Mouse (Mus musculus) heart, postnatal 25 days (tissue): ENCODE results near the gene Akap12. TPM values are rescaled to one million over a fixed set of nuclear protein-coding genes. Genes with fewer than 3 reads are reported as not detected.
A peak's percentile ranks its signal among the peaks of the same experiment; 100 is the strongest.

Experiments used
- DNase-seq: peaks from one replicate; pipeline ENCODE4 v3.0.0; 2022; ENCODE audit warnings: low spot score
- intact Hi-C: fragments of 180-260 bp; cut with DNase I; formaldehyde crosslinking; loops from one replicate; pipeline ENCODE4 v1.15.1; 2025
- total RNA-seq, 2 experiments: library from RNA; stranded (reverse); gene quantifications; 2 replicates each; pipeline ENCODE4 v1.2.3; 2021

The Akap12 gene
- total RNA-seq, result 10 to 100 TPM; 23.7 to 25.3 TPM

GRCm38 (mm10) chr10:4266041-4266930, at the start of gene Akap12:
Akap12 (plus strand) TSS chr10:4266380.
- DNase-seq, result peak; percentile 12
- intact Hi-C loops, result loop anchor here (5.0 kb wide), 2 partner anchors 66 to 179 kb away; no protein-coding TSS in a partner anchor

- DNase-seq, result no peak
- intact Hi-C loops, result no loop called here
These were observed 35.4 kb upstream of the Akap12 start for GRCm38 (mm10) chr10:4230563-4231359.

DNA sequence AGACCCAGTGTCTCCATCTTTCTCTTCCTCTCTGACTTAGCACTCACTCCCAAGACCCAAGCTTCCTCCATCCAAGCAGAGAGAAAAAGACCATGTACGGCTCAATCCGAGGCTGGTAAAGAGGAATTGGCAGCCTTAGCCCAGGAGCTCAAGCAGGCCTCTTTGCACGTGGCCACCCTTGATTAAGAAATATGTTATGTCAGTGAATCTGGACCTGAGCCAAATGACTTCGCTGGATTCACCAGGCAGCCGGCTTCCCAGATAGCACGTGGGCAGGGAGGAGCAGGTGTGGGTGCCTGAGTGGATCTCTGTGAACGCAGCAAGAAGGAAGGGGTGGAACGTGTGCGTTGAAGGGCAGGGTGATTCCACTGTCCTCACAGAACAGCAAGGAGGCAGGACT, 33.1 kb upstream of the Akap12 start:
- intact Hi-C loops, result no loop called here
- no peak for DNase-seq

GRCm38 (mm10) chr10:4239794-4240574, 26.2 kb upstream of the Akap12 start:
- no peak for DNase-seq
- intact Hi-C loops, result no loop called here

GRCm38 (mm10) chr10:4243591-4244300, 22.4 kb upstream of the Akap12 start:
- DNase-seq, result no peak
- intact Hi-C loops, result no loop called here

DNA sequence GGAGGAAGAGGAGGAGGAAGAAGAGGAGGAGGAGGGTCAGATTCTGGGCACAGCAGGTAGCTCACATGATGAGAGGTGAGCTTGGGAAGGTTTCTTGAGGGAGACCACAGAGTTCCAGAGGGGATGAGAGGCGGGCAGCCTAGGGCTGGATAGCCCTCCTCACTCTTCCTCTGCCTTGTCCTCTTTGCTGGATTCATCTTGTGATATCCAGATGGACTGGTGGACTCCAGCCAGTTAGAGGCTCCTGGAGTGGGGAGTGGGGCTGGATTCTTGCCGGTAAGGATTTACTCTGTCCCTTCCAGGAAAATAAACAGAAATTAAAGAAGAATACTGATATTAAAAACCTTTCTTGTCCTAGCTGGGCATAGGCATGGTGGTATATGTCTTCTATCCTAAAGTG, 20.4 kb upstream of the Akap12 start:
- no peak for DNase-seq
- intact Hi-C loops, result no loop called here

DNA sequence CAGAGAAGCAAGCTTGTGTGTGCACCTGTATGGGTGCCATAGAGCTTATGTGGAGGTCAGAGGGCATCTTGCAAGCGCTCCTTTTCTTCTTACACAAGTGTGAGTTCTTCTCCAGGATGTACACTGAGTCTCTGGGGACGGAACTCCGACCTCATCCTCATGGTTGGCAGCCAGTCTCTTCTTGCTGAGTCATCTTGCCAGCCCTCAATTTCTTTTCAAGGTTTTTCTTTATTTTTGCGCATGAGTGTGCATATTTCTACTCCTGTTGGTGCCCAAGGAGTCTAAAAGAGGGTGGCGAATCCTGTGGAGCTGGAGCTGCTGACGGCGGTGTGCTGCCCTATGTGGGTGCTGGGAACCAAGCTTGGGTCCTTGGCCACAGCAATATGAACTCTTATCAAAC, 19.8 kb upstream of the Akap12 start:
- intact Hi-C loops, result no loop called here

DNA sequence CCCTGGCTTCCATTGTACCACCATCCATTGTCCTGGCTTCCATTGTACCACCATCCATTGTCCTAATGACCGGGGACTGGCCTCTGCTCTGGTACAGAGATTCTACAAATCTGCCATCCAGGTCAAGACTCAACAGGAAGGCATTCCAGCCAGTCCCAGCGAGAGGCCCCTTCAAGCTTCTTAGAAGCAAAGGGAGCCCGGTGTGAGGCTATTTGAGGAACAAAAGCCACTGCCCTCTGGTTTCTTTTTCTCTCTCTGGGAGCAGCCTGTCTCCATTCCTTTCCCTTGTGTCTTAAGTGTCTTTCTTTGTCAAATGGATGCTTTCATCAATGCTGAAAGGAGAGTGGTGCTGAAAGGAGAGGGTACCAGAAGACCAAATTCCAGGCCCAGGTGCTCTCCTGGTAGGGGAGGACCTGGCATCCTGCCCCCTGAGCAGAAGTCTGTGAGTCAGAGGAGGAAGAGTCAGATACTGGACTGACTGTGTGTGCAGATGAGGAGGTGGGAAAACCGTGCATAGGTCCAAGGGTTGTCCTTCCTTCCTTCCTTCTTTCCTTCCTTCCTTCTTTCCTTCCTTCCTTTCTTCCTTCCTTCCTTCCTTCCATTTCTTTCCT, 16.8 kb upstream of the Akap12 start:
- no peak for DNase-seq
- intact Hi-C loops, result no loop called here

More for the DNA sequence above, 19.8 kb upstream of the Akap12 start:
- no peak for DNase-seq

DNA sequence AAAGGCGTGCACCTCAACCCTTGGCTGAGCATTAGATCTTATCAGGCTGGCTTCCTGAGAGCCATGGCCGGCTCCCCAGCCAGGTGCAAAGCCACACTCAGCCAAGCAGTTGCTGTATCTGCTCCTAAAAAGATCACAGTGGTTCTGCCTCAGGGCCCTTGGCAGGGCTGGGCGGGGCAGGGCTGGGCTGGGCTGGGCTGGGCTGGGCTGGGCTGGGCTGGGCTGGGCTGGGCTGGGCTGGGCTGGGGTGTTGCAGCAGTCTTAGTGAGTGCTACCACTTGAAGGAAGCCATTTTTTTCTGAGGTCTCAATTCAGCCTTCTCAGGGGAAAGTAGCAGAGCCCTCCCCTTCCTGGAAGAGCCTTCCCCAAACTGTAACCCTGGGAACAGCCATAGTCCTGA, 15.5 kb upstream of the Akap12 start:
- DNase-seq, result no peak
- intact Hi-C loops, result no loop called here

- DNase-seq, result no peak
- intact Hi-C loops, result no loop called here
These were observed 12.6 kb upstream of the Akap12 start for GRCm38 (mm10) chr10:4253613-4254012.

DNA sequence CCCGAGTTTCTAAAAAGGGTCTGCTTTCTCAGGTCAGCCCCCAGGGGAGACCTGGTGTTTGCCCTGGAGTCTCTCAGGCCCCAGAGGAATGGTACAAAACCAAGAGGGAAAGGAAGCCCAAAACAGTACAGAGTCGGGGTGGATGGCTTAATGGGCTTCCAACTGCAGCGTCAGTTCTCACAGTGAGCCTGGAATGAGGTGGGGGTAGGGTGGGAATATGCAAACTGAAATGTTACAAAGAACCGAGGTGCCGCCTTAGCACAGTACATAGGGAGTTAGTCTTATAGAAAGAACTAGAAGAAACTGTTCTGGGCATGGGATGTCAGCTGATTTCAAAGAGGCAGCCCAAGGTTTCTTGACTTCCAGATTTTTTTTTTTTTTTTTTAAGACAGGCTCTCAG, 11.7 kb upstream of the Akap12 start:
- no peak for DNase-seq
- intact Hi-C loops, result no loop called here

DNA sequence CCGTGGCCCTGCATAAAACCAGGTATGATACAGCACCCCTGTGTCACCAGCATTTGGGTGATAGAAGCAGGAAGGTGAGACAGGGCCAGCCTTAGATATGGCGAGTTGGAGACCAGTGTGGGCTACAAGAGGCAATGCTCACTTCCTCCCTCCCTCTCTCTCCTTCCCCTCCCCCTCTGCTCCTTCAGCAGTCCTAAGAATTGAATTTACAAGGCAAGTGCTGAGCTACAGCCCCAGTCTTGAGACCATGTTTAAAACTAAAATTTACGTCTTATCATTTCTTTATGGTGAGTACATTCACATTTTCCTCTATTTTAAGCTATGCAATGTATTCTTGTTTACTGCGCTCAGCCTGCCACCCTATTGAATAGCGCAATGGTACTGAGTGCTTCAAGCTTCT, 5.3 kb upstream of the Akap12 start:
- intact Hi-C loops, result no loop called here
- DNase-seq, result no peak

- intact Hi-C loops, result no loop called here
- DNase-seq, result no peak
These were observed 4.7 kb upstream of the Akap12 start for GRCm38 (mm10) chr10:4261359-4261952.

GRCm38 (mm10) chr10:4265641-4266040, 539 bp upstream of the Akap12 start:
- intact Hi-C loops, result loop anchor here (5.0 kb wide), 2 partner anchors 67 to 178 kb away; no protein-coding TSS in a partner anchor
- peak; percentile 19 for DNase-seq

DNA sequence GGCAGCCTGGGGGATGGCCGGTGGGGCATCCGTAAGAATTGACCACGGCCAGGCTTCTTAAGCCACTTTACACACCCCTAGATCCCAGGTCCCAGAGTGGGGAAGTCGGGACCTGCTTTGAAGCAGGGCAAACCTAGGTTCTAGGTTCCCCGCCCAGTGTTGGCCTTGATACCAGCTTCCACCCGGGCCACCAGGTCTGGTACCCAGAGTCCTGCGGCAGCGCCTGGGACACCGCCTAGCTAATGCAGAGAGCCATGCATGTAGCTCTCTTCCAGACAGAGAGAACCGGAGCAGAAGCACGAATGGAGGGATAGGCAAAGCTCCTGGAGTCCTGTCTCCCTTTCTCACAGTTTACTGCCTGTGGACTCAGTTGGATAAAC, 741 bp downstream of the Akap12 start:
- intact Hi-C loops, result loop anchor here (5.0 kb wide), 2 partner anchors 65 to 180 kb away; no protein-coding TSS in a partner anchor
- no peak for DNase-seq

DNA sequence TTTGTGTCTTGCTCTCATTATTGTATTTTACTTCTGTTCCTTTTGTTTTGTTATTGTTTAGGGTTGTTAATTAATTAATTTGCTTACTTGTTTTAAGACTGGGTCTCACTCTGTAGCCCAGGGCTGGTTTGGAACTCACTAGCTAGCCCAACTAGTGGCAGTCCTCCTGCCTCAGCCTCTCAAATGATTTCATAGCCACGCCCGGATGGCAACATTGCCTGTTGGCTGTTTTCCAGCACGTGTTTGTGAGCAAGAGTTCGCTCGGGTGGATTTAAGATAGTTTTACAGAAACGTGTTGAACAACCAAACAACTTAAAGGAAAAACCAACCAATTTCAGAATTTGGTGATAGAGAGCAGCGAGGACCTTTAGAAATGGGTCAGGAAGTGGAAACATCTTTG, 1.3 kb downstream of the Akap12 start:
- intact Hi-C loops, result loop anchor here (5.0 kb wide), 2 partner anchors 65 to 180 kb away; no protein-coding TSS in a partner anchor
- DNase-seq, result no peak

DNA sequence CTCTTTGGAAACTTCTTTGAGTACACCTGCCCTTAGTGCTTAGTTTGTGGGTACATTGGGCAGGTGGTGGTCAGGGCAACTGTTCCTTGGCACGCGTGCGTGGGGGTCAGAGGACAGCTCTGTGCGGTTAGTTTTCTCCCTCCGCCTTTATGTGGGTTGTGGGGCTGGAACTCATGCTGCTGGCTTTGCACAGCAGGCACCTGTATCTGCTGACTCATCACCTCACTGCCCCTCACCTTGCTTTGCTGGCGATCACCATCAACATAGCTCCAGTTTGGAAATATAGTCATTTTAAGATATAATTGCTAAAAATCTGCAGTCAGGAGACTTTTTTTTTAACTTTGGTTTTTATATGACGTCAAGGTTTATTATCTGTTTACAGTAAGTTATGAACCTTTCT, 2.0 kb downstream of the Akap12 start:
- intact Hi-C loops, result loop anchor here (5.0 kb wide), 2 partner anchors 64 to 181 kb away; no protein-coding TSS in a partner anchor
- DNase-seq, result no peak

GRCm38 (mm10) chr10:4275572-4275971, 9.4 kb downstream of the Akap12 start:
- no peak for DNase-seq
- intact Hi-C loops, result no loop called here

DNA sequence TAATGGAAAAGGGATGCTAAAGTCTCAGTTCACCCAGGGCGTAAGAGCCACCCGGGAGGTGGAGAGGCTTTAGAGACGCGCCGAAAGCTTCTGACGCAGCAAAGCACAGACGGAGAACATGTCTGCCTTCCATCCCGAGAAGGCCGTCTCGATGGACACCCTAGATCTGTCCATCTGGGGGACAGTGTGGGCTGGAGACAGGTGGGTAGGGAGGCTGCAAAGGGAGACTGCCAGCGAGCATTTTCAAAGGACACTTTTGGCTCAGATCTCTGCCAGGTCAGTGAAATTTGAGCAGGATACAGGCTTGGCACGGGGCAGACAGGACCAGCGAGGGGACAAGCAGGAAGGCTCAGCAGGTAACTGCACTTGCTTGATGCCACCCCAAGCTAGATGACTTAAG, 9.9 kb downstream of the Akap12 start:
- intact Hi-C loops, result no loop called here
- no peak for DNase-seq
